Mouse (Mus musculus): ENCODE data around the gene Sez6l2.

Sez6l2 gene

DNA sequence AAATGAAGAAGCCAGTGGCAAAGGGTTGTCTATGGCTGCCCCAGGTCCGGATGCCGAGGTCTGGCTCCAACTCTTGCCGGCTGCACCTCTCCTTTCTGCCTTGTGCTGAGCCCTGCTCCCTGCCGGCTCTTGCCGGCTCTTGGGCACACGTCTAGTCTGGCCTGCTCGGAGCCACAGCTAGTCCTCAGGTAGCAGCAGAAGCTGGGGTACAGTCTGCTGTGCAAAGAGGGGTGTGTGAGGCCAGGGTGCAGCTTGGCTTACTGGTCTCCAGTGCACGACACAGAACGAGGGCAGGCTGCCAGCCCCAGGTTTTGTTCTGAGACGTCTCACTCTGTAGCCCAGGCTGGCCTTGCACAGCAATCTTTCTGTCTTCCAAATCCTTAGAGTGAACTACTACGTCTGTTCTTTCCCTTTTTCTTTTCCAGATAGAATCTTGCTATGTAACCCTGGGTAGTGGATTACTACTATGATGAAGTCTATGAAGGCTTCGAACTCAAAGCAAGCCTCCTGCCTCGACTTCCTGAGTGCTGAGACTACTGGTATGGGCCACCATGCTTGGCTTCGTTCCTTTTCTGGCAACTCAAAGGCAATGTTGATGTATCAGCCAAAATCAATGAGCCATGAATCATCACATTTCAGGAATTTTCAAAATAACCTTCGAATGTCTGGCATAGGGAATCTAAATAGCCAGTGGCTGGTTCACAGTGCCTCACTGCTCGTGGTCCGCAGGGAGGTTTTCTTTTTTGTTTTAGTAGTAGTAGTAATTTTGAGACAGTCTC lies 59.1 kb downstream of the Sez6l2 start:
- DNase-seq: no peak

DNA sequence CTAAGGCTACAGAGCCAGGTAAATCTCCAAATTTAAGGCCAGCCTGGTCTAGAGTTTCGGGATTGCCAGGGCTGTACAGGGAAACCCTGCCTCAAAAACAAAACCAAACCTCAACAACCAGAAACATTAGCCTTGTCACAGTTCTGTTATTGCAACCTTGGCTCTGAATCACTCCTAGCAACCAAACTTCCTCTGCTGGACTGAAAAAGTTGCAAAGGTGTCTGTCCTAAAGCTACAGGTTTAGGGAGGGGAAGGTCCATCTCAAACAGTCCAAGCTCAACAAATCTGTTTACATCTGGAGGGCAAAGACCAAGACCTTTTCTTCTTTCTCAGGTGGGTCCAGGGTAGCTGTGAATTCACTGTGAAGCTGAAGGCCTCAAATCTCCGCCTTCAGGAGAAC lies 60.7 kb downstream of the Sez6l2 start:
- DNase-seq: no peak

DNA sequence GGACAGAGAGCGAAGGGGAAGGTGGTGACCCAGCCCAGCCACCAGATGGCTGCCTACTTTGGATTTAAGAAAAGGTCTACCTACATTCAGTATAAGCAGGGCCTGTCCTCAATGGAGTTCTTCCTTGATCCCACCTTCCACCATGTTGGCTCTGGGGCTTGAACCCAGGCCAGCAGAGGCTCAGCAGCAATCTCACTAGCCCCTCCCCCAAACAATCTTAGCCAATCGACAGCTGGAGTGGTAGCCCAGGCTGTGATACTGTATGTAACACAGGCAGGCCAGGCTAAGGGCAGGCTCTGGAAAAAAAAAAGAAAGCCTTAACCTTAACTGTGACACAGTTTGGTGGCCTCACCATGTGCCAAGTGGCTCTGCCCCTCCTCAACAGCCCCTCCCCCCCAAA lies 61.4 kb downstream of the Sez6l2 start:
- DNase-seq: no peak

DNA sequence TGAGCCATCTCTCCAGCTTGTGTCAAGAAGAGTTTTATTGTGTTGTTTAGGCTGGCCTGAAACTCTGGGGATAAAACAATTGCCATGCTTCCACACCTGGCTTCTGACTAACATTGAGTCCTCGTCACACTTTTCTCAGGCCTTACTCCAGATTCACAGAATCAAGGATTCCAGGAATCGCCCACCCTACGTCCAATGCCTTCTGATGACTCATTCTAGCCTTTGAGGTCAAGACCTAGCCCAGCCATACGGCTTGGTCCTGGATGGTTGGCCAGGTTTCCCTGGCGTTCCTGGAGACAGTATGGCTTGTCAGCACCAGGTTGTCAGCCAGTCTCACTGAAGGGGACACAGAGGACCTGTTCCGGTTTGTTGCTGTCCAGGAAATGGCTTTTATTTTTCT lies 62.0 kb downstream of the Sez6l2 start:
- no peak for DNase-seq

DNA sequence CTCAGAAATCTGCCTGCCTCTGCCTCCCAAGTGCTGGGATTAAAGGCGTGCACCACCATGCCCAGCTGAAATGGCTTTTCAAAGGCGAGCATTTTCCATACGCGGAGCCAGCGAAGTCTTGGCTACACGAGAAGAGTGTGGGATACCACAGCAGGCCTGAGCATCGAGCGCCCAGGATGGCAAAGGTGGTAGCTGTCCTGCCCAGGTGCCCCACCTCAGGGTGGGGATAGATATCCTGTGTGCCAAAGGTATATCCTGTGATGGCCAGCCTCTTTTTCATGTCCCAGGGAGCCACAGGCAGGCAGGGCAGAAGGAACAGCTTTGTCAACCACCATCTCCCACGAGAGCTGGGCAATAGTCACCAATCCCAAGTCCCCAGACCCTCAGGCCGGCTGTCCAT lies 62.5 kb downstream of the Sez6l2 start:
- no peak for DNase-seq

DNA sequence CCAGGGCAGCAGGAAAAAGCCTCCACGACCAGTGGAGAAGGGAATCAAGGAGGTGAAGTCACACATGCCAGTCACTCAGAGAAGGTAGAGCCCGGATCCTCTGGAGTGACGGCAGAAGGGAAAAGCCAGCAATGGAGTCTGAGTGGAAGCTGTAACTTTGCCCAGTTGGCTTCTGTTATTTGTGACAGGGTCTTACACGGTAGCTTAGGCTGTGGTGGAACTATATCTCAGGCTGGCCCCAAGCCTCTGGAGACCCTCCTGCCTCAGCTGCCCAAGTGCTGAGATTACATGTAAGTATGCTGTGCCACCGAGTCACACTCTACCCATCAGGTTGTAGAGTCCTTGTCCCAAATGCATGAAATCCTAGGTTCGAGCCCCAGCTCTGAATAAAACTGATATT lies 63.0 kb downstream of the Sez6l2 start:
- DNase-seq: no peak

DNA sequence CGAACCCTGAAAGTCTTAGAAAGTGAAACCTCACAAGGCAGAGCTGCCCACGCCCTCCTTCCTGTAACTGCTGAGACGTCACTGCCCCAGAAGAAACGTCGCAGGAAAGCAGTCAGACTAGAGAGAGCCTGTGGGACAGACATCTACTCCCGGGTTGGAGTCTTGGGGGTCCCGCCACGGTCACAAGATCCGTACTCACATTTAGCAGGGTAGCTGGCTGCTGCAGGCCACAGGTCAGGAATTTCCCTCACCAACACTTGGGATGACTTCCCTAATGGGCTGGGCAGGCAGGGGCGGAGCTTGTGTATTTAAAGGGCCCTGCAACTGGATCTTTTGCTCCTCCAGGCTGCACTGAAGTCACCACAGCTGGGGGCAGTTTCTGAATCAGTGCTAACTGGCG lies 64.0 kb downstream of the Sez6l2 start, which contains the start of gene Mvp:
Gene Mvp (minus strand): TSS at position 302 of the 400 bp plus-strand sequence.
- peak; percentile 78 to 85 for DNase-seq

DNA sequence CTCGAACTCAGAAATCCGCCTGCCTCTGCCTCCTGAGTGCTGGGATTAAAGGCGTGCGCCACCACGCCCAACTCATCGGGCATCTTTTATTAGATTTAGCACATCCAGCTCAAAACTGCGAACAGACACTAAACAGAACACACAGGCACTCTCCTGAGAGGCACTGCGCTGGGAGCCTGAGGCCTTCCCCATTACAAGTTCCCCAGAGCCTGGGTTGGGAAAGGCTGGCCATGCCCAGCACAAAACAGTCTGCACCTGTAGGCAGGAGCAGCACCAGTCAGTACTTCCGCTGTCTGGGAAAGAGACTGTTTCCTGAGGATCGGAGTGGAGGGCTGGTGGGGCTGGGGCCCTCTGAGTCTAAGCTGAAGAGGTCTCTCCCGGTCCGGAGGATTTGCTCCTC lies 64.6 kb downstream of the Sez6l2 start:
- no peak for DNase-seq

DNA sequence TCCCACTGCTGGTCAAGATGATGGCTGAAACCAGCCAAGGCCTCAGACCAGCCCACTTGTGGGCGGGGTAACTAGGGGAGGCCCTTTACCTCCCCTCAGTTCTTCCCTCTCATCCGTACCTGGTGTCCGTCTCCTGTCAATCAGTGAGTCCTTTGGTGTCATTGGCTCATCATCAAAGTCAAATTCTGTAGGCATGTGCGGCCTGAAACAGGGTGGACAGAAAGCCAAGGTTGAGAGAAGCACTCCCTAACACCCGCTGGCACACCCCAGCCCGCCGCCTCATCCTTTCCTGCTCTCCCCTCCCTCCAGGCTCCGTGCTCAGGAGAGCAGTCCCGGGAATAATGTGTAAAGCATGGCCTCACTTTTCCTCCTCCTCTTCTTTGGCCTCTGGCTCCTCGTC lies 65.7 kb downstream of the Sez6l2 start:
- DNase-seq: peak; percentile 63 to 74

DNA sequence TGATC lies 65.9 kb downstream of the Sez6l2 start, which contains the start of gene Pagr1b:
Gene Pagr1b (minus strand): TSS at position 4 of the 5 bp plus-strand sequence.
- no peak for DNase-seq

DNA sequence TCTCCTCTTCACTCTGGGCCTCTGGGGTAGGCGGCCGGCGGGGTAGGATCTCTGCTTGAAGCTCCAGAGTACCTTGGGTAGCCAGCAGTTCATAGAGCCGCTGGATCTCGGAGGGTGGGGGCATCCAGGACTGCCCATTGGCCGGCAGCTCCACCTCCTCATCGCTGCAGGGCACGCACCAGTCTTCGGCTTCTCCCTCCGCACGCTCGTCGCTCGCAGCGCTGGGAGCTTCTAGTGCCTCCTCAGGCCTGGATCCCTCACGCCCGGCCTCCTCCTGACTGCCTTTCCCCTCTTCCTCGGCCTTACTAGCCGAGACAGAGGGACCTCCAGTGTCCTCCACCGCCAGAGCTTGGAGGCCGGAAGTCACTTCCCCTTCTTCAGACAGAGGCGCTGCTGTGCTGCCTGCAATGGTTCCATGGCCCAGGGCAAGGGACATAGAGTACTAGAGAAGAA lies 66.1 kb downstream of the Sez6l2 start:
- DNase-seq: peak in 1 of 2 experiments; percentile 72

DNA sequence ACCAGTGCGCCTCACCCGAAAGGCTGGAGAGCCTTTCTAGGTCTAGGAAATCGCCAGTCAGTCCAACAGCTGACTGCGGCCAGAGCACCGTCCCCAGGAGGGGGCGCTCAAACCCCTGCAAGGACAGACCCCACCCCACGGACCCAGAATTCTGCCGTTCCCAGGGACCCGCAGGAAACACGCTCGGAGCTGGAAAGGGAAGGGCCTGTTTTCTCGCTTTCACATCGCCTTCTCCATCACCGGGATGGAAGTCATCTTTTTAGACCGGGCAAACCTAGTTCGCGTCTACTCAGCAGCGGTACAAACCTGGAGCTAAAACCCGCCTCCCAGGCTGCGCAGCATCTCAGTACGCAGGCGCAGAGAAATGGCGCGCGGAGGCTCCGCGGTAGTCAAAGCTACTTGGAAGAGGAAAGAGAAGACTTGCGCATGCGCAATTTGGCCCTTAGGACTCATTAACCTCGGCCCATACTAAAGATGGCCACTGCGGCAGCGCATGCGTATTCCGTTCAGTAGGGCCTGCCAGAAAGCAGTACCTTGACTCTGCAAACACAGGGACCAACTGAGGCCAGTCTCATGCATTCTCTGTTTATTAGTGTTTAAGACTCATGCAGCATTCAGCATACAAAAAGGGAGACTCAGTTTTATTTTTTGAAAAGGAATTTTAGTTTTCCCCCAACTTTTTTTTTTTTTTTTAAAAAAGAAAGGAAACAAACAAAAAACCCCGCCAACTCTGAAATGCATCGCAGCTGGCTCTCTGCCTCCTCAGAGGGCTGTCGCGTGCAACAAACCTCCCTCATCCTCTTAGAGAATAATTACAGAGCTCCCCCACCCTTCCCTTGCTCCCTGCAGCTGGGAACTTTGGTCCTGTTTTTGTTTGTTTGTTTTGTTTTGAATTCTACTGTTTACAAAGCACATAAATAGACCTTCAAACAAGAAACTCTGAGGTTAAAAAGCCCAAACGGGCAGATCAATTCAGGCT lies 66.9 kb downstream of the Sez6l2 start, which contains the start of gene Pagr1a:
Gene Pagr1a (minus strand): TSS at position 382 of the 979 bp plus-strand sequence.
- DNase-seq: peak; percentile 97 to 99

DNA sequence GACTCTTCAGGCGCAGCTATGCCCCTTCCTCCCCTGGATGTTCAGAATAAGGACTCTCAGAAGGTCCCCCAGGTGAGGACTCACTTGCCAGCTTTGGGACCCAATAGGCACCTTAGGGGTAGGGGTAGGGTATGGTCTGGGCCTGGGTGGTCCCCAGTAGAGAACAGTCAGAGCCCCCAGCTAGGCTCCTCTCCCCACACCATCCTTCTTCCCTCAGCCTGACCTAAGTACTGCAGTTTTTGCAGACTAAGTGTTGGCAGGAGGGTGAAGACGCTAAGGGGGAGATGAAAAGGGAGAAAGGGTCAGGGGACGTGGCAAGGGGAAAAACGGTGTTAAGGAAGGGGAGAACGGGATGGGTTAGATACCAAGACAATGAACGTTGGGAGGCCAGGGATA lies 67.6 kb downstream of the Sez6l2 start:
- DNase-seq: no peak

DNA sequence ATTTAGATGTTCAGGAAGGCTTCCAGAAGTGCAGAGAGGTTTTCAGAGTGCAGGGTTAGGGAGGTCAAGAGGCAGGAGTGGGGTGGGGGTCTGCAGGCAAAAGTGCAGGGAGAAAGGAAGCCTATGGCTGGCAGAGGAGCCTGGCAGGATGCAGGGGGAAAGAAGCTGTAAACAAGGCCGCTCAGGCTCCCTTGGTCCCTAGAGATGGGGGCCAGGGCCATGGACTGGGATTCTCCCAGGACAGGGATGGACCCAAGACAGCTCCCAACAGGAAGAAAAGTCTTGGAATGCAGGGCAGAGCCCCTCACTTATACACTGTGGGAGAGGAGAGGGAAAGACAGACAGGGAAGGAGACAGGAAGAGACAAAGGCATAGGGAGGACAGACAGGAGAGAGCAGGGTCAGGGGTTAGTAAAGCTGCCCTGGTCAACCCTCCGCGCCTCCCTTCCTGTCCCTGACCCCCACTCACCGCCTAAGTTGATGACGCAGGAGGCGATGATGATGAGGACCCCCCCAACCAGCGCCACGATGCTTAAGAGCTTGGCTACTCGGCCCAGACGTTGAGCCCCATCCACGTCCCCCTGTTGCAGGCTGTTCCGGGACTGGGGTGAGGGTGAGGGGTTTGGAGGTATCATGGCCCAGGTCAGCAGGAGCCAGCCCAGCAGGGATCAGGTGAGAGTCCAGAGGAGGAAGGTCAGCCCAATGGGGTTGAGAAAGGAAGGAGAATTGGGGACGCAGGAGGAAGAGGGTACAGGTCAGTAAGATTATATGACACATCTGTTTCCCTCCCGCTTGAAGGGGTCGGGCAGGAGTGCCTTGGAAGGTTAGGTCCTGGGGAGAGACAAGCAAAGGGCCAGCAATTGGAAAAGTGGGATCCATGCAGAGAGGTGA lies 68.3 kb downstream of the Sez6l2 start:
- DNase-seq: no peak

DNA sequence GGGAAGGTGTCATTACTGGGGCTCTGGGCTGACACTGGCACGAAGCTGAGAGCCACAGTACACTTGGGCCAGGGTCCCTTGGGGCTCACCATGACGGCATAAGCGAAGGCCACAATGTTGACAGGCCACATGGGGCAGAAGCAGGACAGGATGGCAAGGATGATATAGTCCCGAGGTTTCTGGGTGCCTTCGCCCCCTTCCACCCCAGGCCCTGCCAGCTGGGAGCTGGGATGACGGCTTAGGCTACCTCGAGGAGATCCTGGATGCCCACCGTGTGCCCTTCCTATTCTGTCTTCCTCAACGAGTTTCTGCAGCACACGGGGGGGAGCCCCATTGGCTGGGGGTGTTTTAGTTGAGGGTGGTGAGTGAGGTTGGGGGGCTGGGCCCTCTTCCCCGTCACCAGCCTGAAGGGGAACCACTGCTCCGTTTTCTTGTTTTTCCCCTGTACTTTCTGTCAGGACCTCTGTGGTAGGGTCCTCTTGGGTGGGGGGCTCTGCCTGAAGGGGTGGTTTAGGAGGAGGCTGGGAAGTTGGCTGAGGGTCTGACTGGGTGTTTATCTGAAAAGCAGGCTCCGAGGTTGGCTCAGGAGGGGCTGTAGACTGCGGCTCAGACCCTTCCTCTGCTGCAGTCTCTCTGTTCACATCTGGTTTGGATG lies 69.1 kb downstream of the Sez6l2 start:
- no peak for DNase-seq

DNA sequence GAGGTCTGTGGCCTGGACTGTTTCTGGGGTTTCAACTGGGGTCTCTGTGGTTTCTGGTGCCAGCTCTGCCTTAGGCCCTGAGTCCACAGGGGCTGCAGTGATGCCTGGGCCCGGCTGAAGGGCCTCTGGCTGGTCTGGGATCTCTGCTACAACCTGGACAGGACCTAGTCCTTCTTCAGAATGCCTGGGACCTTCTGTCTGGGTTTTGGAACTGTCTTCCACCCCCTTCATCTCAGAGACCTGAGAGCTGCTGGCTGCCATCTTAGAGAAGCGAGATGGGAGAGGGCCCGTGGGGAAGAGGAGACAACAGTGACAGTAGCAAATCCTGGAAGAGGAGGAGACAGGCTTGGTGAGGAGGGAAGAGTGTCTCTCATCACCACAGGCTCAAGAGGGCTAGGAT lies 69.7 kb downstream of the Sez6l2 start:
- DNase-seq: no peak

Measured in kidney, postnatal 4 days (tissue).